Mouse (Mus musculus): Measurements from ENCODE around the gene Ccdc163. TPM values are rescaled to one million over a fixed set of nuclear protein-coding genes. Genes with fewer than 3 reads are reported as not detected.

Gene Ccdc163
- polyA plus RNA-seq, 1 experiment, result 60.7 TPM

DNA sequence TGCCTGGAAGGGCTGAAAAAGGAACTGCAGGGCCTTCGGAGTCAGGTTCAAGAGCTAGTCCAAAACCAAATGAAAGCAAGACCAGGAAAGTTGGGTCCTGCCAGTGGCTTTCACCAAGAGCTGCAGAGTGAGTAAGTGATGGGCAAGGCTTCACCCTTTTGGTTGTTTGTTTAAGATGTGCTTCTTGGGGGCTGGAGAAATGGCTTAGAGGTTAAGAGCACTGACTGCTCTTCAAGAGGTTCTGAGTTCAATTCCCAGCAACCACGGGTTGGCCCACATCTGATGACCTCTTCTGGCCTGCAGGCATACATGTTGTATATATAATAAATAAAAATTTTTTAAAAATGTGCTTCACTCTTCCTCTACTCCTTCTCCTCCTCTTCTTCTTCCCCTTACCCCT is 1.8 kb downstream of the Ccdc163 start:
- WGBS, result 93% methylated on average over 2 of the region's 2 CpGs
- no peaks in the 10 kb centered on the region; the same call in none of the 2 replicates for H3K4me1 ChIP-seq (ENCODE audit: control insufficient read depth, insufficient read depth, low read length)
- H3K4me3 ChIP-seq (replicated peaks; ENCODE audit: control insufficient read depth, low read depth, low read length), result no peak overlapping the region
- TF ChIP-seq POLR2A (IDR thresholded peaks at IDR 0.05; ENCODE audit: borderline replicate concordance, control insufficient read depth, low read depth, low read length) (no peak), CTCF (IDR thresholded peaks at IDR 0.05; ENCODE audit: control insufficient read depth, insufficient read depth, low read length) (no peak)
- no peak overlapping the region for H3K27ac ChIP-seq (ENCODE audit: control insufficient read depth, insufficient read depth, low read depth, low read length, poor library complexity)

- Histone ChIP-seq H3K27ac (ENCODE audit: control insufficient read depth, insufficient read depth, low read depth, low read length, poor library complexity) (no peak overlapping the region), H3K4me1 (ENCODE audit: control insufficient read depth, insufficient read depth, low read length) (no peaks in the 10 kb centered on the region; the same call in 1 of the 2 replicates), H3K4me3 (replicated peaks; ENCODE audit: control insufficient read depth, low read depth, low read length) (no peak overlapping the region)
- no peak for TF ChIP-seq POLR2A (IDR thresholded peaks at IDR 0.05; ENCODE audit: borderline replicate concordance, control insufficient read depth, low read depth, low read length)
- TF ChIP-seq CTCF (IDR thresholded peaks at IDR 0.05; ENCODE audit: control insufficient read depth, insufficient read depth, low read length), result no peak
- 71% methylated on average over 1 of the region's 1 CpGs for WGBS
Observed at GRCm38 (mm10) chr4:116712536-116712935, 4.2 kb downstream of the Ccdc163 start.

GRCm38 (mm10) chr4:116719396-116719795 is 11.1 kb downstream of the Ccdc163 start:
- no peak overlapping the region for H3K4me3 ChIP-seq (replicated peaks; ENCODE audit: control insufficient read depth, low read depth, low read length)
- H3K4me1 ChIP-seq (ENCODE audit: control insufficient read depth, insufficient read depth, low read length), result peaks cover 2% of the 10 kb centered on the region
- TF ChIP-seq CTCF (IDR thresholded peaks at IDR 0.05; ENCODE audit: control insufficient read depth, insufficient read depth, low read length) (peak; percentile 57), POLR2A (IDR thresholded peaks at IDR 0.05; ENCODE audit: borderline replicate concordance, control insufficient read depth, low read depth, low read length) (no peak)
- no peak overlapping the region for H3K27ac ChIP-seq (ENCODE audit: control insufficient read depth, insufficient read depth, low read depth, low read length, poor library complexity)
- 22% methylated on average over 3 of the region's 3 CpGs for WGBS

DNA sequence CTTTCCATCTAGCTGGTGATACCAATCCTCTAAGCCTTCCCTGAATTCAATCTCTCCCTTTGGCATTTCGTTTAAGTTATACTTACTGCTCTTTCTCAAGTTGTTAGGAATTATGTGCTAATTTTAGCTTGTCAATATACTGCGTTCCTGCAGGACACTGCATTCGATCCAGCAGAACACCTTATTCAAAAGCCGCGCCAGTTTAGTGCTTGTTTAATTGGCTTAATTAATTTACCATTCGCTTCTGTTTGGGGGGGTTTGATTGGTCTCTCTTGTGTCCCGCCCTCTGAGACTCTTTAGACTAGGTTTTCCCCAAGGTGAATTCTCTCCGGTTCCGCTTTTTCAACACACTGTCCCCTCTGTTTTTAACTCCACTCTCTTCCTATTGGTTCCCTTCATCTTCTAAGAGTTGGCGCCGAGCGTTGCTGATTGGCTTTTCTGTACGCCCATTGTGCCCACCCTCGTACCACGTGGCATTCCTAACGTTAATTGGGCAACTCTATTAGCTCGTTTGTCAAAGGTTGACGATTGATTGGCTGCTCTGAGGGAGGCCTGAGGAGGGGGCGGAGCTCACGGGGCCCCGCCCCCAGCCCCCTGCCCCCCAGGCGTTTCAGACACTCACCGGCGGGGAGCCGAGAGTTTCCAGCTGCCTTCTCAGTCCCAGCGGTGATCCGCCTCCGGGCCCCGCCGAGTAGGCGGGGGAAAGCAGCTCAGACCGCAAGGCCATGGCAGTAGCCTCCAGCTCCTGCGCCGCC is 12.2 kb downstream of the Ccdc163 start, which contains the start of gene Tesk2:
Tesk2 (plus strand) TSS at position 606 of the 755 bp plus-strand sequence.
- H3K4me3 ChIP-seq (replicated peaks; ENCODE audit: control insufficient read depth, low read depth, low read length), result peak within 1 kb of the TSS; percentile 81
- peaks cover 2% of the 10 kb centered on the region for H3K4me1 ChIP-seq (ENCODE audit: control insufficient read depth, insufficient read depth, low read length)
- peak; percentile 66; the same call in 1 of the 2 replicates for TF ChIP-seq POLR2A (IDR thresholded peaks at IDR 0.05; ENCODE audit: borderline replicate concordance, control insufficient read depth, low read depth, low read length)
- no peak for TF ChIP-seq CTCF (IDR thresholded peaks at IDR 0.05; ENCODE audit: control insufficient read depth, insufficient read depth, low read length)
- WGBS, result under 1% methylated on average over 34 of the region's 34 CpGs
- peak within 1 kb of the TSS; percentile 87 for H3K27ac ChIP-seq (ENCODE audit: control insufficient read depth, insufficient read depth, low read depth, low read length, poor library complexity)

DNA sequence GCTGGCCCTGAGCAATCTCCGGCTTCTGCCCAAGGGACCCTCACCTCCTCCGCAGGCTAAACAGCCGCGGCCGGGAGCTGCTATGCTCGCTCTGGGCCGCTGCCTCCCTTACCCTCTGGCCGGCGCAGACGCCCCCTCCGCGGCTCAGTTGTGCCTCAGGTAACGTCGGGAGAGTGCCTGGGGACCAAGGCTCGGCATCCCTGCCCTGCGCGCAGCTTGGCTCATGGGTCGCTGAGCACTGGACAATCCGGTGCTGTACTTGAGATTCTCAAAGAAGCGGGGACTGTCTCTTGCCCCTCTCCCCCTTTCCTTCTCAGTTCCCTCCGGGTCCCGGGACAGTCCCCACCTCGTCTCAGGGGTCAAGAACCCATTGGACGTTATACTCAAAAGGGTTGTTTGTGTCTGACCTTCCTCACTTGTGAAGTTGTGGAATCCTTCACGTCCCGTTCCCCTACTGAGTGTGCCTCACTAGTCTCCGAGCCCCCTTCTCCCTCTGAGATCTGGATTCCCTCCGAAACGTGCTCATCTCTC is 12.9 kb downstream of the Ccdc163 start:
- H3K4me3 ChIP-seq (replicated peaks; ENCODE audit: control insufficient read depth, low read depth, low read length), result peak overlapping the region; percentile 81
- H3K27ac ChIP-seq (ENCODE audit: control insufficient read depth, insufficient read depth, low read depth, low read length, poor library complexity), result peak overlapping the region; percentile 87
- H3K4me1 ChIP-seq (ENCODE audit: control insufficient read depth, insufficient read depth, low read length), result peaks cover 2% of the 10 kb centered on the region
- TF ChIP-seq POLR2A (IDR thresholded peaks at IDR 0.05; ENCODE audit: borderline replicate concordance, control insufficient read depth, low read depth, low read length) (no peak), CTCF (IDR thresholded peaks at IDR 0.05; ENCODE audit: control insufficient read depth, insufficient read depth, low read length) (no peak)
- under 1% methylated on average over 29 of the region's 29 CpGs for WGBS

GRCm38 (mm10) chr4:116722230-116722629 is 13.9 kb downstream of the Ccdc163 start:
- peaks cover 2% of the 10 kb centered on the region for H3K4me1 ChIP-seq (ENCODE audit: control insufficient read depth, insufficient read depth, low read length)
- H3K27ac ChIP-seq (ENCODE audit: control insufficient read depth, insufficient read depth, low read depth, low read length, poor library complexity), result 0 out of 2 replicates have a peak overlapping the region, but pooled peaks have one; percentile 14
- 64% methylated on average over 7 of the region's 7 CpGs for WGBS
- H3K4me3 ChIP-seq (replicated peaks; ENCODE audit: control insufficient read depth, low read depth, low read length), result peak overlapping the region; percentile 51
- TF ChIP-seq POLR2A (IDR thresholded peaks at IDR 0.05; ENCODE audit: borderline replicate concordance, control insufficient read depth, low read depth, low read length) (no peak), CTCF (IDR thresholded peaks at IDR 0.05; ENCODE audit: control insufficient read depth, insufficient read depth, low read length) (no peak)

GRCm38 (mm10) chr4:116725444-116725843 is 17.1 kb downstream of the Ccdc163 start:
- H3K4me1 ChIP-seq (ENCODE audit: control insufficient read depth, insufficient read depth, low read length), result peaks cover 2% of the 10 kb centered on the region
- 80% methylated on average over 5 of the region's 5 CpGs for WGBS
- H3K4me3 ChIP-seq (replicated peaks; ENCODE audit: control insufficient read depth, low read depth, low read length), result no peak overlapping the region
- no peak overlapping the region for H3K27ac ChIP-seq (ENCODE audit: control insufficient read depth, insufficient read depth, low read depth, low read length, poor library complexity)
- TF ChIP-seq CTCF (IDR thresholded peaks at IDR 0.05; ENCODE audit: control insufficient read depth, insufficient read depth, low read length), result no peak
- TF ChIP-seq POLR2A (IDR thresholded peaks at IDR 0.05; ENCODE audit: borderline replicate concordance, control insufficient read depth, low read depth, low read length), result no peak

DNA sequence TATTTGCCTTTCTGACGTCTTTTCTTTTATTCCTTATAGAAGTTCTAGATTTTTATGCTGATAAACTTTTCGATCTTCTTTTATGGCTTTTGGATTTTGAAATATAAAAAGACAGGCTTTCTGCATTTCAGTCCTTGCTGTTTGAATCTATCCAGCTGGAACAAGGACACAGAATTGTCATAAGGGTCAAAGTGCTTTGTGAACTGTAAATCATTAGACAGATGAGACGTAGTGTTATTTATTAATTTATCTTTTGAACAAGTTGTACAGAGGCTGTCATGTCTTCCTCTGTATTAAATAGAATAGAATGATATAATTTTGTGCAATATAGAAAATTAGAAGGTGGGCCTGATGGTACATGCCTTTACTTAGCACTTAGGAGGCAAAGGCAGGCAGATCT is 19.1 kb downstream of the Ccdc163 start:
- Histone ChIP-seq H3K4me3 (replicated peaks; ENCODE audit: control insufficient read depth, low read depth, low read length) (no peak overlapping the region), H3K4me1 (ENCODE audit: control insufficient read depth, insufficient read depth, low read length) (no peaks in the 10 kb centered on the region; the same call in 1 of the 2 replicates), H3K27ac (ENCODE audit: control insufficient read depth, insufficient read depth, low read depth, low read length, poor library complexity) (no peak overlapping the region)
- 88% methylated on average over 3 of the region's 3 CpGs for WGBS
- TF ChIP-seq CTCF (IDR thresholded peaks at IDR 0.05; ENCODE audit: control insufficient read depth, insufficient read depth, low read length) (no peak), POLR2A (IDR thresholded peaks at IDR 0.05; ENCODE audit: borderline replicate concordance, control insufficient read depth, low read depth, low read length) (no peak)
